Mouse (Mus musculus) heart, postnatal 0 days (tissue): Measurements from ENCODE around the gene Sfta2.

ENCODE experiments used
- CTCF ChIP-seq: IDR thresholded peaks from 2 replicates; pipeline ENCODE4 v1.5.1; 2016; ENCODE audit warnings: antibody characterized with exemption, control low read depth, low read depth
- EP300 ChIP-seq: IDR thresholded peaks from 2 replicates; pipeline ENCODE4 v1.6.1; 2016; ENCODE audit warnings: antibody characterized with exemption, low read depth

GRCm38 (mm10) chr17:35578211-35578610 is 23.1 kb upstream of the Sfta2 start:
- TF ChIP-seq CTCF (peak; percentile 100), EP300 (no peak)
